Mouse (Mus musculus): ENCODE results near the gene AL607142.1.

AL607142.1 gene

GRCm38 (mm10) chr4:120104599-120104998 lies 39.8 kb downstream of the AL607142.1 start:
- DNase-seq (ENCODE audit: low spot score), result peak; percentile 67

- DNase-seq (ENCODE audit: low spot score), result no peak
Measured at GRCm38 (mm10) chr4:120106362-120106761, 41.6 kb downstream of the AL607142.1 start.

- DNase-seq (ENCODE audit: low spot score), result no peak
Measured at GRCm38 (mm10) chr4:120107787-120108186, 43.0 kb downstream of the AL607142.1 start.

GRCm38 (mm10) chr4:120115516-120115915 lies 50.7 kb downstream of the AL607142.1 start:
- no peak for DNase-seq (ENCODE audit: low spot score)

- DNase-seq (ENCODE audit: low spot score), result no peak
Measured at GRCm38 (mm10) chr4:120116312-120116711, 51.5 kb downstream of the AL607142.1 start.

GRCm38 (mm10) chr4:120120276-120120675 lies 55.5 kb downstream of the AL607142.1 start:
- peak; percentile 64 for DNase-seq (ENCODE audit: low spot score)

- no peak for DNase-seq (ENCODE audit: low spot score)
Measured at GRCm38 (mm10) chr4:120124656-120125055, 59.9 kb downstream of the AL607142.1 start.

GRCm38 (mm10) chr4:120126047-120126446 lies 61.3 kb downstream of the AL607142.1 start:
- DNase-seq (ENCODE audit: low spot score), result peak; percentile 61

GRCm38 (mm10) chr4:120127333-120127732 lies 62.5 kb downstream of the AL607142.1 start:
- no peak for DNase-seq (ENCODE audit: low spot score)

GRCm38 (mm10) chr4:120128033-120128432 lies 63.2 kb downstream of the AL607142.1 start:
- peak; percentile 93 for DNase-seq (ENCODE audit: low spot score)

GRCm38 (mm10) chr4:120129233-120129885 lies 64.6 kb downstream of the AL607142.1 start:
- peak; percentile 78 for DNase-seq (ENCODE audit: low spot score)

GRCm38 (mm10) chr4:120130926-120131325 lies 66.1 kb downstream of the AL607142.1 start:
- DNase-seq (ENCODE audit: low spot score), result peak; percentile 75

GRCm38 (mm10) chr4:120131441-120132220 lies 66.8 kb downstream of the AL607142.1 start:
- DNase-seq (ENCODE audit: low spot score), result peak; percentile 90

GRCm38 (mm10) chr4:120134223-120134622 lies 69.4 kb downstream of the AL607142.1 start:
- DNase-seq (ENCODE audit: low spot score), result no peak

- peak; percentile 28 for DNase-seq (ENCODE audit: low spot score)
Measured at GRCm38 (mm10) chr4:120141810-120142209, 77.0 kb downstream of the AL607142.1 start.

GRCm38 (mm10) chr4:120142905-120143304 lies 78.1 kb downstream of the AL607142.1 start:
- DNase-seq (ENCODE audit: low spot score), result no peak

Data from adipocyte (in vitro differentiated cells).